Mouse (Mus musculus): Measurements from ENCODE around the gene Trim9. TPM values are rescaled to one million over a fixed set of nuclear protein-coding genes. Genes with fewer than 3 reads are reported as not detected.

Gene Trim9
- polyA plus RNA-seq, 1 experiment from 2014 or later = 0.89 TPM

Other genes with a start within 250 kb of the Trim9 start
- gene Nin, start 233.9 kb downstream of the Trim9 start, polyA plus RNA-seq (2015; fragmentation: Nextera tagmentation; extraction: Ambion mirVana) = 13.1 and 14.6 TPM in 2 replicates
- gene Abhd12b, start 193.5 kb downstream of the Trim9 start, polyA plus RNA-seq (2015; fragmentation: Nextera tagmentation; extraction: Ambion mirVana) = 0.11 TPM in 1 of 2 replicates, not detected in the other
- gene Pygl, start 116.1 kb downstream of the Trim9 start, polyA plus RNA-seq (2015; fragmentation: Nextera tagmentation; extraction: Ambion mirVana) = 58.7 and 65.4 TPM in 2 replicates
- 118 and 123 TPM in 2 replicates for gene Tmx1, start 105.5 kb upstream of the Trim9 start, polyA plus RNA-seq (2015; fragmentation: Nextera tagmentation; extraction: Ambion mirVana)